ENCODE assay signal across 16 mouse cellular contexts in genomic region chrX:139785764-139786163, GRCm38 (mm10). TPM values are rescaled to one million over a fixed set of nuclear protein-coding genes. Genes with fewer than 3 reads are reported as not detected.
A peak's percentile ranks its signal among the peaks of the same experiment; 100 is the strongest.
DNase-seq lines count a peak whose midpoint lies in the region; ATAC-seq and TF ChIP-seq lines count a peak whose summit lies in the region.
"Had no signal": no experiment of that assay in that cellular context is flagged by ENCODE, and none has a peak within 500 bp of the region (broad histone marks: within the 10 kb centered on the region; RNA-seq: fewer than 3 reads in every experiment).

No protein-coding gene starts in this region.

- no peaks in the 10 kb centered on the region for H3K4me1 ChIP-seq in intestine, embryonic 15.5 days (replicated peaks)
- H3K4me1 ChIP-seq in intestine, embryonic 16.5 days (ENCODE audit: control insufficient read depth, insufficient read depth, low read length): no peaks in the 10 kb centered on the region
- no peaks in the 10 kb centered on the region for H3K4me1 ChIP-seq in lung, embryonic 14.5 days (ENCODE audit: insufficient read depth)
- H3K4me1 ChIP-seq in midbrain, embryonic 11.5 days (ENCODE audit: control insufficient read depth, insufficient read depth, low read length): peaks cover 13% of the 10 kb centered on the region
- H3K4me1 ChIP-seq in forebrain, embryonic 14.5 days (ENCODE audit: control insufficient read depth, insufficient read depth, low read length): no peaks in the 10 kb centered on the region
- H3K4me1 ChIP-seq: megakaryocyte, embryonic 14.5 days had no signal

- H3K9me3 ChIP-seq in intestine, embryonic 15.5 days: no peaks in the 10 kb centered on the region
- H3K9me3 ChIP-seq in intestine, embryonic 16.5 days (ENCODE audit: control insufficient read depth, low read length): no peaks in the 10 kb centered on the region
- H3K9me3 ChIP-seq in lung, embryonic 14.5 days (ENCODE audit: low read depth, low read length): no peaks in the 10 kb centered on the region
- H3K9me3 ChIP-seq in midbrain, embryonic 11.5 days (ENCODE audit: control insufficient read depth, low read length): no peaks in the 10 kb centered on the region
- H3K9me3 ChIP-seq in forebrain, embryonic 14.5 days (replicated peaks; ENCODE audit: control insufficient read depth, low read length): no peaks in the 10 kb centered on the region
- H3K9me3 ChIP-seq: hindbrain, embryonic 13.5 days; megakaryocyte, embryonic 14.5 days had no signal

- no peak overlapping the region for H3K4me3 ChIP-seq in intestine, embryonic 15.5 days (replicated peaks)
- H3K4me3 ChIP-seq in intestine, embryonic 16.5 days (ENCODE audit: low read length): no peak overlapping the region
- no peak overlapping the region for H3K4me3 ChIP-seq in lung, embryonic 14.5 days (ENCODE audit: low read depth, low read length)
- H3K4me3 ChIP-seq in midbrain, embryonic 11.5 days (ENCODE audit: low read depth, low read length): no peak overlapping the region
- H3K4me3 ChIP-seq in forebrain, embryonic 14.5 days (ENCODE audit: low read depth, low read length): no peak overlapping the region
- H3K4me3 ChIP-seq: hindbrain, embryonic 13.5 days; megakaryocyte, embryonic 14.5 days had no signal

- 0 out of 2 replicates have a peak, but pooled peaks cover 5% of the 10 kb centered on the region for H3K27me3 ChIP-seq in intestine, embryonic 15.5 days (replicated peaks)
- H3K27me3 ChIP-seq in intestine, embryonic 16.5 days (replicated peaks; ENCODE audit: control insufficient read depth, insufficient read depth, low read length): peaks cover 5% of the 10 kb centered on the region; the same call in 1 of the 2 replicates
- no peaks in the 10 kb centered on the region for H3K27me3 ChIP-seq in lung, embryonic 14.5 days (ENCODE audit: insufficient read depth, low read length)
- peaks cover 15% of the 10 kb centered on the region for H3K27me3 ChIP-seq in midbrain, embryonic 11.5 days (ENCODE audit: control insufficient read depth, insufficient read depth, low read length)
- no peaks in the 10 kb centered on the region for H3K27me3 ChIP-seq in forebrain, embryonic 14.5 days (replicated peaks; ENCODE audit: control insufficient read depth, insufficient read depth, low read length)

- H3K9ac ChIP-seq in intestine, embryonic 15.5 days: no peak overlapping the region
- H3K9ac ChIP-seq in intestine, embryonic 16.5 days (ENCODE audit: low read depth, low read length): no peak overlapping the region
- H3K9ac ChIP-seq in lung, embryonic 14.5 days: no peak overlapping the region
- no peak overlapping the region for H3K9ac ChIP-seq in midbrain, embryonic 11.5 days (ENCODE audit: low read length)
- H3K9ac ChIP-seq in forebrain, embryonic 14.5 days (ENCODE audit: low read length): no peak overlapping the region
- H3K9ac ChIP-seq: hindbrain, embryonic 13.5 days had no signal

- DNase-seq in lung, embryonic 14.5 days: peak; percentile 27
- no peak for DNase-seq in layer of hippocampus, adult 9-11 months
- no peak for DNase-seq in midbrain, embryonic 11.5 days (ENCODE audit: low spot score, missing footprints)
- no peak for DNase-seq in forebrain, embryonic 14.5 days (ENCODE audit: low spot score)
- DNase-seq: adrenal gland, postnatal 10 days; gastrocnemius, postnatal 10 days; thymus, adult 2 months had no signal

- no peaks in the 10 kb centered on the region for H3K36me3 ChIP-seq in intestine, embryonic 15.5 days
- H3K36me3 ChIP-seq in intestine, embryonic 16.5 days (ENCODE audit: control insufficient read depth, insufficient read depth, low read length): no peaks in the 10 kb centered on the region
- H3K36me3 ChIP-seq in lung, embryonic 14.5 days (ENCODE audit: insufficient read depth): no peaks in the 10 kb centered on the region
- no peaks in the 10 kb centered on the region for H3K36me3 ChIP-seq in midbrain, embryonic 11.5 days (ENCODE audit: control insufficient read depth, insufficient read depth, low read length)
- no peaks in the 10 kb centered on the region for H3K36me3 ChIP-seq in forebrain, embryonic 14.5 days (ENCODE audit: control insufficient read depth, insufficient read depth, low read length)
- H3K36me3 ChIP-seq: hindbrain, embryonic 13.5 days had no signal

- WGBS in intestine, embryonic 15.5 days: 37% methylated on average over 1 of the region's 1 CpGs
- WGBS in intestine, embryonic 16.5 days: 36% methylated on average over 1 of the region's 1 CpGs
- WGBS in lung, embryonic 14.5 days: 47% methylated on average over 1 of the region's 1 CpGs
- WGBS in midbrain, embryonic 11.5 days: 45% methylated on average over 1 of the region's 1 CpGs
- 40% methylated on average over 1 of the region's 1 CpGs for WGBS in forebrain, embryonic 14.5 days

- TF ChIP-seq CTCF in lung, embryonic 14.5 days (IDR thresholded peaks at IDR 0.05; ENCODE audit: low read depth): no peak

- ATAC-seq in intestine, embryonic 15.5 days: peak; percentile 28; the same call in 1 of the 2 replicates
- no peak for ATAC-seq in intestine, embryonic 16.5 days
- peak; percentile 76 to 96 for ATAC-seq in hematopoietic stem cell, adult 5-6 weeks (replicated peaks in 1 of 2; ENCODE audit: insufficient read depth in 1 of 2, low FRiP score in 2 of 2, low TSS enrichment in 1 of 2, low read depth in 1 of 2, poor library complexity in 2 of 2, severe bottlenecking in 2 of 2)
- no peak for ATAC-seq in lung, embryonic 14.5 days (ENCODE audit: insufficient read depth)
- ATAC-seq in midbrain, embryonic 11.5 days (ENCODE audit: low FRiP score): no peak
- no peak for ATAC-seq in forebrain, embryonic 14.5 days
- ATAC-seq: forebrain, embryonic 16.5 days had no signal

- no peak overlapping the region for H3K27ac ChIP-seq in intestine, embryonic 15.5 days
- no peak overlapping the region for H3K27ac ChIP-seq in intestine, embryonic 16.5 days (ENCODE audit: low read length)
- H3K27ac ChIP-seq in lung, embryonic 14.5 days (ENCODE audit: low read depth): no peak overlapping the region
- no peak overlapping the region for H3K27ac ChIP-seq in midbrain, embryonic 11.5 days (ENCODE audit: low read depth, low read length)
- no peak overlapping the region for H3K27ac ChIP-seq in forebrain, embryonic 14.5 days (ENCODE audit: low read depth, low read length)
- H3K27ac ChIP-seq: hindbrain, embryonic 13.5 days had no signal

- no peak overlapping the region for H3K4me2 ChIP-seq in intestine, embryonic 15.5 days (replicated peaks)
- no peak overlapping the region for H3K4me2 ChIP-seq in intestine, embryonic 16.5 days (ENCODE audit: low read depth, low read length)
- no peak overlapping the region for H3K4me2 ChIP-seq in lung, embryonic 14.5 days
- no peak overlapping the region for H3K4me2 ChIP-seq in midbrain, embryonic 11.5 days
- no peak overlapping the region for H3K4me2 ChIP-seq in forebrain, embryonic 14.5 days (ENCODE audit: low read length)
- H3K4me2 ChIP-seq: hindbrain, embryonic 13.5 days had no signal

RNA-seq across cellular contexts. Expression of gene Ripply1, which starts 3.6 kb away (rescaled TPM):
- not detected in 2 replicates for polyA plus RNA-seq in intestine, embryonic 15.5 days (2015; fragmentation: Nextera tagmentation; extraction: Ambion mirVana)
- polyA plus RNA-seq in intestine, embryonic 16.5 days (2015; fragmentation: Nextera tagmentation; extraction: Ambion mirVana): not detected in 2 replicates
- not detected in 2 replicates for total RNA-seq in hematopoietic stem cell, adult 5-6 weeks (2017)
- not detected in 2 replicates for polyA plus RNA-seq in lung, embryonic 14.5 days (2014; fragmentation: Nextera tagmentation; extraction: Ambion mirVana)
- polyA plus RNA-seq in midbrain, embryonic 11.5 days (2014; fragmentation: Nextera tagmentation; extraction: Ambion mirVana): 0.34 TPM in 1 of 2 replicates, not detected in the other
- polyA plus RNA-seq in forebrain, embryonic 14.5 days (2014; fragmentation: Nextera tagmentation; extraction: Ambion mirVana): not detected in 2 replicates
- total RNA-seq: adrenal gland, postnatal 10 days; layer of hippocampus, adult 18-20 months; monocyte, adult 5-6 weeks; neutrophil, adult 5-6 weeks had no signal
- polyA plus RNA-seq: forebrain, embryonic 16.5 days; hindbrain, embryonic 13.5 days had no signal

RNA-seq across cellular contexts. Expression of gene Cldn2, which starts 14.9 kb away (rescaled TPM):
- polyA plus RNA-seq in intestine, embryonic 15.5 days (2015; fragmentation: Nextera tagmentation; extraction: Ambion mirVana): 54.1 and 59.8 TPM in 2 replicates
- 88.3 and 108 TPM in 2 replicates for polyA plus RNA-seq in intestine, embryonic 16.5 days (2015; fragmentation: Nextera tagmentation; extraction: Ambion mirVana)
- not detected in 2 replicates for total RNA-seq in hematopoietic stem cell, adult 5-6 weeks (2017)
- not detected in 2 replicates for polyA plus RNA-seq in lung, embryonic 14.5 days (2014; fragmentation: Nextera tagmentation; extraction: Ambion mirVana)
- 0.17 and 0.23 TPM in 2 replicates for polyA plus RNA-seq in midbrain, embryonic 11.5 days (2014; fragmentation: Nextera tagmentation; extraction: Ambion mirVana)
- 0.56 and 0.61 TPM in 2 replicates for polyA plus RNA-seq in forebrain, embryonic 14.5 days (2014; fragmentation: Nextera tagmentation; extraction: Ambion mirVana)
- total RNA-seq: monocyte, adult 5-6 weeks; neutrophil, adult 5-6 weeks had no signal

Comparison
In these comparisons a context has a peak if more than half of its experiments do, and no peak if none do; other contexts are left out.
1. ATAC-seq: peak in intestine, embryonic 15.5 days (single experiment) and hematopoietic stem cell, adult 5-6 weeks (2 of 2); none in intestine, embryonic 16.5 days (single experiment), lung, embryonic 14.5 days (single experiment), midbrain, embryonic 11.5 days (single experiment) and forebrain, embryonic 14.5 days (single experiment).
2. RNA of gene Cldn2, which starts 14.9 kb away (polyA plus RNA-seq): 88.3 to 108 TPM in intestine, embryonic 16.5 days and 54.1 to 59.8 TPM in intestine, embryonic 15.5 days; 0.56 to 0.61 TPM in forebrain, embryonic 14.5 days, 0.17 to 0.23 TPM in midbrain, embryonic 11.5 days and not detected in lung, embryonic 14.5 days; every median in the first group is over 10 times any median in the second.